Mouse (Mus musculus): ENCODE measurements around the gene Lrrfip1. TPM values are rescaled to one million over a fixed set of nuclear protein-coding genes. Genes with fewer than 3 reads are reported as not detected.
A peak's percentile ranks its signal among the peaks of the same experiment; 100 is the strongest.

Gene Lrrfip1
- polyA plus RNA-seq, 1 experiment = 98.7 TPM

DNA sequence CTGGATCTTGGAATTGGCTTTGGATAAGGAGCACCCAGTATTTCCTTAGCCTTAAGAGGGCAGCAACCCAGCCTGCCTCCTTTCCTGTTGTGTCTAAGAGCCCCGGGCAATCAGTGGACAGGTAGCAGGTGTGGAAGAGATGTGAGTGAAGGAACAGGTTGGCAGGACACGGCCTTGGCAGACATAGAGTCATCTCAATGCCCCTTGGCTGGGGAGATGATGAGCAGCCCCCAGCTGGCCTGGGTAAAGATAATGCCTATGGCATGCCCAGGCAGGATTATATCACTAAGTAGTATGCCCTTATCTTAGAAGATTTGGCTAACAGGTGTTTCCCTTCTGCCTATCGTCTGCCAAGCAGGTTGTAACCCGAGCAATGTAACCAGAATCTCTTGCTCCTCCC is 1.4 kb upstream of the Lrrfip1 start:
- peaks cover 12% of the 10 kb centered on the region for H3K4me1 ChIP-seq (ENCODE audit: control insufficient read depth, insufficient read depth, low read length)
- no peak overlapping the region for H3K4me3 ChIP-seq (ENCODE audit: insufficient read depth, low read length)
- no peak for TF ChIP-seq POLR2A (IDR thresholded peaks at IDR 0.05; ENCODE audit: borderline replicate concordance, low read depth, low read length)
- TF ChIP-seq CTCF (IDR thresholded peaks at IDR 0.05; ENCODE audit: low read depth, low read length) = no peak
- no peak overlapping the region for H3K27ac ChIP-seq (ENCODE audit: insufficient read depth, low read depth, low read length)

GRCm38 (mm10) chr1:90997641-90998040 is 896 bp upstream of the Lrrfip1 start:
- Histone ChIP-seq H3K4me1 (ENCODE audit: control insufficient read depth, insufficient read depth, low read length) (peaks cover 12% of the 10 kb centered on the region), H3K27ac (ENCODE audit: insufficient read depth, low read depth, low read length) (no peak overlapping the region), H3K4me3 (ENCODE audit: insufficient read depth, low read length) (0 out of 2 replicates have a peak overlapping the region, but pooled peaks have one; percentile 97)
- no peak for TF ChIP-seq POLR2A (IDR thresholded peaks at IDR 0.05; ENCODE audit: borderline replicate concordance, low read depth, low read length)
- TF ChIP-seq CTCF (IDR thresholded peaks at IDR 0.05; ENCODE audit: low read depth, low read length) = no peak

GRCm38 (mm10) chr1:90998891-90999611 is 514 bp downstream of the Lrrfip1 start:
- H3K4me3 ChIP-seq (ENCODE audit: insufficient read depth, low read length) = peak overlapping the region; percentile 97
- peaks cover 12% of the 10 kb centered on the region for H3K4me1 ChIP-seq (ENCODE audit: control insufficient read depth, insufficient read depth, low read length)
- 0 out of 2 replicates have a peak overlapping the region, but pooled peaks have one; percentile 4 for H3K27ac ChIP-seq (ENCODE audit: insufficient read depth, low read depth, low read length)
- TF ChIP-seq POLR2A (IDR thresholded peaks at IDR 0.05; ENCODE audit: borderline replicate concordance, low read depth, low read length) (no peak), CTCF (IDR thresholded peaks at IDR 0.05; ENCODE audit: low read depth, low read length) (no peak)

DNA sequence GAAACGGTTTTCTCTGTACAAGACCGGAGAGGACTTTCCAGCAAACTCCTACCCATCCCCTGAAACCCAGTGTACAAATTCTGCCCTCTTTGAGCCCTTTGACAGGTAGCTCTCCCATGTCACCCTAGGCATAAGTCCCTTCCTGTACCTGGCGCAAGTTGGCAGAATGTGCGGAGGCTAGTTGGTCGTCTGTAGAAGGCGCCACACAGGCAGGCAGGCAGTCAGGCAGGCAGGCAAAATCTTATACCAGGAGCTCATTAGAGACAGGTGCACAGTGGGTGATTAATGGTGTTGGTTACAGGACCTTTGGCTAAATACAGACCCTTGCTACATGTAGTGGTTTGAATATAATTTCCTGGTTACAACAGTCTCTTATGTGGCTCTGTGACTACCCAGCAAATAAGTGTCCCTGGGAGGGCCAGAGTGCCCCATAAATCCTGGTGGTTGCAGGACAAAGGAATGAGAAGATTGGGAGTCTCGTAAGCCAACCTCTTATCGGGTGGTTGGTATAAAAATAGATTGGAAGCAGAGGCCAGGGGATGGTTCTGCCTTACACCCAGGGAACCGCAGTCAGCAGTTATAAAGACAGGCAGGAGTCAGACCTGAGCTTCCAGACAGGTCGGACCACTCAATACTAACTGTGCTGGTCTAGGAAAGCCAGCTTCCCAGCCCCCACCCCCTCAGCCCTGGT is 1.5 kb downstream of the Lrrfip1 start:
- Histone ChIP-seq H3K4me3 (ENCODE audit: insufficient read depth, low read length) (peak overlapping the region; percentile 97), H3K4me1 (ENCODE audit: control insufficient read depth, insufficient read depth, low read length) (peaks cover 12% of the 10 kb centered on the region), H3K27ac (ENCODE audit: insufficient read depth, low read depth, low read length) (no peak overlapping the region)
- TF ChIP-seq CTCF (IDR thresholded peaks at IDR 0.05; ENCODE audit: low read depth, low read length) (no peak), POLR2A (IDR thresholded peaks at IDR 0.05; ENCODE audit: borderline replicate concordance, low read depth, low read length) (no peak)

- H3K4me1 ChIP-seq (ENCODE audit: control insufficient read depth, insufficient read depth, low read length) = peaks cover 12% of the 10 kb centered on the region
- TF ChIP-seq POLR2A (IDR thresholded peaks at IDR 0.05; ENCODE audit: borderline replicate concordance, low read depth, low read length) (no peak), CTCF (IDR thresholded peaks at IDR 0.05; ENCODE audit: low read depth, low read length) (no peak)
- no peak overlapping the region for H3K4me3 ChIP-seq (ENCODE audit: insufficient read depth, low read length)
- no peak overlapping the region for H3K27ac ChIP-seq (ENCODE audit: insufficient read depth, low read depth, low read length)
Observed at GRCm38 (mm10) chr1:91001101-91001500, 2.6 kb downstream of the Lrrfip1 start.

DNA sequence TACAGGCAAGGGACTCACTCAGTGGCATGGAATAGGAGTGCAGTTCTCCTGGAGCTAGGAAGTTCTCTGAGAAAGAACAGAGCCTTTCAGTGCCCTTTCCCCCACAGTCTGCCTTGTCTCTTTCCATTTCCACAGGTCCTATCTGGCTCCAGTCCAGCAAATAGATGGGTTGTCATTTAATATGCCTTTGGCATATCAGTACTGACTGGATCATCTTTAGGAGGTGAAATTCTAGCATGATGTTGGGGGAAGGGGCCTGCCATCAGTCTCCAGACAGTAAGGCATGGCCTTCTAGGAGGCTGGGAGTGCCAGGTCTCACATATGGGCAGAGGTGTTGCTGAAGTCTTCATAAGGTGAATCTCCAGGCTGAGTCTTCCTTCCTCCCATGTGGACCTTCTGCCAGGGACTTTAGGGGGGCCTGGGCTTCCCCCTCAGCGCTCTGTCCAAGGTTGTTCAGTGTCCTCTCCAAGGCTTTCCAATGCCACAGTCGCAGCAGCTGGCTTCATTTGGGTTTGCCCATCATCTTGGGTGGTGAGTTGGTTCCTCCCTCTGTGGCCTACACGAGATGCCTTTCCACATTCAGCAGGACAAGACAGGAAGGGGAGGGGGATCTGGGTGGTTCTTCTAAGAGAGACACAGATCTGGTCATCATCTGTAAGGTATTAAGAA is 3.5 kb downstream of the Lrrfip1 start:
- H3K27ac ChIP-seq (ENCODE audit: insufficient read depth, low read depth, low read length) = no peak overlapping the region
- H3K4me3 ChIP-seq (ENCODE audit: insufficient read depth, low read length) = no peak overlapping the region
- TF ChIP-seq POLR2A (IDR thresholded peaks at IDR 0.05; ENCODE audit: borderline replicate concordance, low read depth, low read length) (no peak), CTCF (IDR thresholded peaks at IDR 0.05; ENCODE audit: low read depth, low read length) (no peak)
- peaks cover 12% of the 10 kb centered on the region for H3K4me1 ChIP-seq (ENCODE audit: control insufficient read depth, insufficient read depth, low read length)

DNA sequence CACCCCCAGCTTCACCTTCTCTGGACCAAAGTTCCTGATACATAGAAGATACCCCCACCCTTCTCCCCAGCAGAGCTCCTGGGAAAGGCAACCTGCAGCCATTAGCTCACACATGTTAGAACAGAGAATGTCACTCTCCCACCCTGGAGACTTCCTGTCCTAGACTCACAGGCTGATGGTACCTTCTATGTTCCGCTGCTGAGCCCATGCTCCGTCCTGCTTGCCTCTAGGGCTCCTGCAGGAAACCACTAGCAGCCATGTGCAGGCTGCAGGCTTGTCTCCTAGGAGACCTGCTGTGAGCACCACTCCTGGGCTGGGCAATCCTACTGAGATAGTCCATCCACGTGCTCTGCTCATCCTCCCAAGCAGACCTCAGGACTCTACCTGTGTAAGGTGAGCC is 4.1 kb downstream of the Lrrfip1 start:
- TF ChIP-seq CTCF (IDR thresholded peaks at IDR 0.05; ENCODE audit: low read depth, low read length) (no peak), POLR2A (IDR thresholded peaks at IDR 0.05; ENCODE audit: borderline replicate concordance, low read depth, low read length) (no peak)
- Histone ChIP-seq H3K4me3 (ENCODE audit: insufficient read depth, low read length) (no peak overlapping the region), H3K27ac (ENCODE audit: insufficient read depth, low read depth, low read length) (no peak overlapping the region), H3K4me1 (ENCODE audit: control insufficient read depth, insufficient read depth, low read length) (peaks cover 12% of the 10 kb centered on the region)

- TF ChIP-seq CTCF (IDR thresholded peaks at IDR 0.05; ENCODE audit: low read depth, low read length) (no peak), POLR2A (IDR thresholded peaks at IDR 0.05; ENCODE audit: borderline replicate concordance, low read depth, low read length) (no peak)
- Histone ChIP-seq H3K4me3 (ENCODE audit: insufficient read depth, low read length) (no peak overlapping the region), H3K27ac (ENCODE audit: insufficient read depth, low read depth, low read length) (no peak overlapping the region), H3K4me1 (ENCODE audit: control insufficient read depth, insufficient read depth, low read length) (peaks cover 6% of the 10 kb centered on the region)
Observed at GRCm38 (mm10) chr1:91003522-91004253, 5.2 kb downstream of the Lrrfip1 start.

DNA sequence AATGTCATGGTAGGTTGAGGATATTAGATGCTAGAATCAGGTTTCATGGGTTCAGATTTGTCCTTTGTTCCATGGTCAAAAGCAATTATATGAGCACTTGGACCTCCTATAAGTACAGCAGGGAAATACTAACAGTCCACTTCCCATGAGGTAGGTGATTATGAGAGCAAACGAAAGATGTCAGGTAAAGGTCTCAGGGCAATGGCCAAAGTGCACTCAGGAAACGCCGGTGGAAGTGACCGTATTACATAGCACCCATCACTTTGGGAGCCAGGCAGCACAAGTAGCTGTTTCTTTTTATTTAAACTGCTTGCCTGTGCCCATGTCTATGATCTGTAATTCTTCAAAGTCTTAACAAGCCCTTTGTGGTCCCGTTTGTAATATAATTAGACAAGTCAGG is 7.5 kb downstream of the Lrrfip1 start:
- Histone ChIP-seq H3K4me3 (ENCODE audit: insufficient read depth, low read length) (no peak overlapping the region), H3K4me1 (ENCODE audit: control insufficient read depth, insufficient read depth, low read length) (peaks cover 13% of the 10 kb centered on the region)

More for the DNA sequence above, 7.5 kb downstream of the Lrrfip1 start:
- TF ChIP-seq POLR2A (IDR thresholded peaks at IDR 0.05; ENCODE audit: borderline replicate concordance, low read depth, low read length) (no peak), CTCF (IDR thresholded peaks at IDR 0.05; ENCODE audit: low read depth, low read length) (no peak)
- no peak overlapping the region for H3K27ac ChIP-seq (ENCODE audit: insufficient read depth, low read depth, low read length)

Measured in bone marrow macrophage, adult 2 months (primary cell).